Mouse (Mus musculus): ENCODE measurements around the gene Naa40. TPM values are rescaled to one million over a fixed set of nuclear protein-coding genes. Genes with fewer than 3 reads are reported as not detected.

Naa40 gene
- polyA plus RNA-seq, 1 experiment from 2014 or later = 58.1 TPM

Other genes with a start within 250 kb of the Naa40 start
- gene Dnajc4, start 248.6 kb downstream of the Naa40 start, polyA plus RNA-seq (2015; fragmentation: Nextera tagmentation; extraction: Ambion mirVana) = 21.5 and 23.0 TPM in 2 replicates
- 22.6 and 25.8 TPM in 2 replicates for gene Nudt22, start 245.1 kb downstream of the Naa40 start, polyA plus RNA-seq (2015; fragmentation: Nextera tagmentation; extraction: Ambion mirVana)
- gene Trpt1, start 245.1 kb downstream of the Naa40 start, polyA plus RNA-seq (2015; fragmentation: Nextera tagmentation; extraction: Ambion mirVana) = 14.9 and 18.2 TPM in 2 replicates
- 4.4 and 4.9 TPM in 2 replicates for gene Fermt3, start 221.7 kb downstream of the Naa40 start, polyA plus RNA-seq (2015; fragmentation: Nextera tagmentation; extraction: Ambion mirVana)
- 244 and 248 TPM in 2 replicates for gene Stip1, start 201.2 kb downstream of the Naa40 start, polyA plus RNA-seq (2015; fragmentation: Nextera tagmentation; extraction: Ambion mirVana)
- gene Macrod1, start 184.4 kb downstream of the Naa40 start, polyA plus RNA-seq (2015; fragmentation: Nextera tagmentation; extraction: Ambion mirVana) = 4.4 and 5.2 TPM in 2 replicates
- gene Flrt1, start 135.5 kb downstream of the Naa40 start, polyA plus RNA-seq (2015; fragmentation: Nextera tagmentation; extraction: Ambion mirVana) = 9.6 and 10.9 TPM in 2 replicates
- 227 and 243 TPM in 2 replicates for gene Otub1, start 34.9 kb downstream of the Naa40 start, polyA plus RNA-seq (2015; fragmentation: Nextera tagmentation; extraction: Ambion mirVana)
- 918 and 1,011 TPM in 2 replicates for gene Cox8a, start 23.6 kb downstream of the Naa40 start, polyA plus RNA-seq (2015; fragmentation: Nextera tagmentation; extraction: Ambion mirVana)
- gene Rcor2, start 26.1 kb upstream of the Naa40 start, polyA plus RNA-seq (2015; fragmentation: Nextera tagmentation; extraction: Ambion mirVana) = 31.0 and 31.1 TPM in 2 replicates
- gene Mark2, start 100.7 kb upstream of the Naa40 start, polyA plus RNA-seq (2015; fragmentation: Nextera tagmentation; extraction: Ambion mirVana) = 45.3 and 48.0 TPM in 2 replicates
- gene Spindoc, start 141.8 kb upstream of the Naa40 start, polyA plus RNA-seq (2015; fragmentation: Nextera tagmentation; extraction: Ambion mirVana) = 29.1 and 29.2 TPM in 2 replicates
- gene 2700081O15Rik, start 176.4 kb upstream of the Naa40 start, polyA plus RNA-seq (2015; fragmentation: Nextera tagmentation; extraction: Ambion mirVana) = 16.5 and 17.0 TPM in 2 replicates
- 518 and 529 TPM in 2 replicates for gene Rtn3, start 242.1 kb upstream of the Naa40 start, polyA plus RNA-seq (2015; fragmentation: Nextera tagmentation; extraction: Ambion mirVana)